Mouse (Mus musculus): ENCODE measurements at regions not wholly inside any gene's neighbourhood (a gene's known extent, or its start where the extent isn't known, plus 50 kb on each side); places are given as distances from the start of the nearest gene placed in this dataset.
"Not testable (repeated sequence)": the region's sequence is repeated elsewhere in the genome, so short reads cannot be mapped to it uniquely, and the experiment has no call there.

DNA sequence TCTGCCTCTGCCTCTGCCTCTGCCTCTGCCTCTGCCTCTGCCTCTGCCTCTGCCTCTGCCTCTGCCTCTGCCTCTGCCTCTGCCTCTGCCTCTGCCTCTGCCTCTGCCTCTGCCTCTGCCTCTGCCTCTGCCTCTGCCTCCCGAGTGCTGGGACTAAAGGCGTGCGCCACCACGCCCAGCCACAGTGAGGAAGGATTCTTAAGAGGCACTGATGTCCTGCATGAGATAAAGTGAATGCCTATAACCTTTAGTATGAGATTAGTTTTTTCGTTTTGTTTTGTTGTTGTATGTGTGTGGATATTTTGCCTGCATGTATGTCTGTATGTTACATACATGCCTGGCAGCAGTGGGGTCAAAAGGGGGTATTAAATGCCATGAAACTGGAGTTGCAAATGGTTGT is 63.2 kb downstream of the Hlx start:
- not testable (repeated sequence) for H3K4me2 ChIP-seq (ENCODE audit: low read depth); H3K27me3 ChIP-seq (ENCODE audit: control insufficient read depth, insufficient read depth, low read length); H3K4me1 ChIP-seq (ENCODE audit: control insufficient read depth, insufficient read depth, low read length); H3K9ac ChIP-seq (ENCODE audit: low read length); H3K36me3 ChIP-seq (ENCODE audit: control insufficient read depth, insufficient read depth, low read length); H3K4me3 ChIP-seq (ENCODE audit: low read depth, low read length); ATAC-seq (ENCODE audit: insufficient read depth, low FRiP score, low TSS enrichment); H3K27ac ChIP-seq (ENCODE audit: low read depth, low read length); H3K9me3 ChIP-seq (ENCODE audit: control insufficient read depth, low read length); DNase-seq (ENCODE audit: low spot score)
- WGBS, result 85% methylated on average over 5 of the region's 5 CpGs

DNA sequence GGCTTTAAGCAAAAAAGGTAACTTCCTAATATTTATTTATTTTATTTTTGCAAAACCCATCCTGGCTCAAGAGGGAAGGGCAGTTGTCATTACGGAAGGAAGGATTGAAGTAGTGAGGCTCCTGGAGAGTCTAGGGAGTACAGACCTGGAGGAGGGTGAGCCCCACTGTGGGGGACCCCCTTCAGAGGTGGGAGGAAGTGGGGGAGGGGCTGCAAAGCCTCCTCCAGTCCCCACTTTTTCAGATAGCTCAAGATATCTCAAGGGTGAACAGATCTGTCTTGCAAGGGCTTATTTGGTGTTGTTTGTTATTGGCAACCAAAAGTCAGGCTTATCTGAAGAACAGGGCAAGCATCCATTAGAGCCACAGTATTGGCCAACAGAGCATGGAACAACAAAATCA is 64.0 kb downstream of the Hlx start:
- ATAC-seq (ENCODE audit: insufficient read depth, low FRiP score, low TSS enrichment), result no peak
- no peak overlapping the region for H3K27ac ChIP-seq (ENCODE audit: low read depth, low read length)
- H3K4me2 ChIP-seq (ENCODE audit: low read depth), result no peak overlapping the region
- H3K27me3 ChIP-seq (ENCODE audit: control insufficient read depth, insufficient read depth, low read length), result no peaks in the 10 kb centered on the region
- no peak overlapping the region for H3K9ac ChIP-seq (ENCODE audit: low read length)
- no peaks in the 10 kb centered on the region for H3K36me3 ChIP-seq (ENCODE audit: control insufficient read depth, insufficient read depth, low read length)
- 73% methylated on average over 1 of the region's 1 CpGs for WGBS
- H3K4me1 ChIP-seq (ENCODE audit: control insufficient read depth, insufficient read depth, low read length), result no peaks in the 10 kb centered on the region; the same call in 1 of the 2 replicates
- no peak overlapping the region for H3K4me3 ChIP-seq (ENCODE audit: low read depth, low read length)
- H3K9me3 ChIP-seq (ENCODE audit: control insufficient read depth, low read length), result no peaks in the 10 kb centered on the region
- no peak for DNase-seq (ENCODE audit: low spot score)

DNA sequence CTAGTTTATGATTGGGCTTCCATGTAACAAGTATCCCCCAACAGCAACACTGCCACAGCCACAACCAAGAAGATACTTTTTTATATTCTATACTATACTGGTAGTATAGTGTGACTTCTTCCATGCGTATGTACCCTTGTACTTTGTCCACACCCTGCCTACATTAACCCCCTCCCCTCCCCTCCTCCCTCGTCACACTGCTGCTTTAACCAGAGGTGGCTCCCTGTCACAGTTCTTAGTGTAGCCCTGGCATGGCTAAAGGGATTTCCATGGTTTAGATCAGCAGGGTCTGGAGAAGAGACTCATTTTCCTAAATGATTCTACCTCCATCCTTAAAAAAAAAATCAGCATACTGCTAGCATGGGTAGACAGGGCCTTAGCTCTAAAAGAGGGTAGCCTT is 64.4 kb downstream of the Hlx start:
- H3K9me3 ChIP-seq (ENCODE audit: control insufficient read depth, low read length), result no peaks in the 10 kb centered on the region
- no peaks in the 10 kb centered on the region; the same call in 1 of the 2 replicates for H3K4me1 ChIP-seq (ENCODE audit: control insufficient read depth, insufficient read depth, low read length)
- no peak overlapping the region for H3K9ac ChIP-seq (ENCODE audit: low read length)
- H3K4me2 ChIP-seq (ENCODE audit: low read depth), result no peak overlapping the region
- no peaks in the 10 kb centered on the region for H3K27me3 ChIP-seq (ENCODE audit: control insufficient read depth, insufficient read depth, low read length)
- H3K36me3 ChIP-seq (ENCODE audit: control insufficient read depth, insufficient read depth, low read length), result no peaks in the 10 kb centered on the region
- H3K4me3 ChIP-seq (ENCODE audit: low read depth, low read length), result no peak overlapping the region
- 65% methylated on average over 2 of the region's 2 CpGs for WGBS
- no peak overlapping the region for H3K27ac ChIP-seq (ENCODE audit: low read depth, low read length)
- DNase-seq (ENCODE audit: low spot score) (no peak), ATAC-seq (ENCODE audit: insufficient read depth, low FRiP score, low TSS enrichment) (no peak)

DNA sequence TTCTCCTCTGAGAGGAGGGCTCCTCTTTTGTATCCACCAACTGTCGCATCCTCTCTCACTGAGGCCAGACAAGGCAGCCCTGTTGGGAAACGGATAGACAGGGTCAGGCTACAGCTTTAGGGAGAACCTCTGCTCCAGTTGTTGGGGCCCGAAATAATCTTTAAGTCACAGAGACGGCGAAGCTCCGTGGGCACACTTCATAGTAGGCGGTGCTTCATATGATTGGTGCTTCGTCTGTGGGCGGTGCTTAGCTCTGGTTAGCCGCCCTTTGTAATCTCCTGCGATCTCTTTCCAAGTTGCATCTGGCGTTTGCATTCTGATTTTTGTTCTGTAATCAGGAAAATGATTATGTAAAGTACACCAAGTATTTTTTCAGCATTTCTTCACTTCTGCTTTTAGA is 67.2 kb downstream of the Hlx start:
- WGBS, result 87% methylated on average over 12 of the region's 12 CpGs
- H3K4me3 ChIP-seq (ENCODE audit: low read depth, low read length), result no peak overlapping the region
- no peaks in the 10 kb centered on the region for H3K27me3 ChIP-seq (ENCODE audit: control insufficient read depth, insufficient read depth, low read length)
- H3K27ac ChIP-seq (ENCODE audit: low read depth, low read length), result no peak overlapping the region
- ATAC-seq (ENCODE audit: insufficient read depth, low FRiP score, low TSS enrichment), result no peak
- no peaks in the 10 kb centered on the region for H3K9me3 ChIP-seq (ENCODE audit: control insufficient read depth, low read length)
- H3K4me2 ChIP-seq (ENCODE audit: low read depth), result no peak overlapping the region
- H3K4me1 ChIP-seq (ENCODE audit: control insufficient read depth, insufficient read depth, low read length), result no peaks in the 10 kb centered on the region; the same call in 1 of the 2 replicates
- no peaks in the 10 kb centered on the region for H3K36me3 ChIP-seq (ENCODE audit: control insufficient read depth, insufficient read depth, low read length)
- DNase-seq (ENCODE audit: low spot score), result no peak
- no peak overlapping the region for H3K9ac ChIP-seq (ENCODE audit: low read length)

DNA sequence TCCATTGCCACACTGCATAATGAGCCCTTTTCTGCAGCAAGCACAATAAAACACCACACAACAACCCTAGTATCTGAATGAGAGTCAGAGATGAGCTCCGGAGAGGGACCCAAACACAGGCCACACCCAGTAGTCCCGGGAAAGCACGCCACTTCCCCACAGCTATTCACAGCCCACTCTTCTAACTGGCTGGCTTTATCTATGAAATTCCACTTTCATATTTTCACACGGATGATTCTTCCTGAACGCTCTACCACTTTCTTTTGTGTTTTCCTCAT is 68.4 kb downstream of the Hlx start:
- Histone ChIP-seq H3K4me3 (ENCODE audit: low read depth, low read length) (no peak overlapping the region), H3K9ac (ENCODE audit: low read length) (no peak overlapping the region), H3K9me3 (ENCODE audit: control insufficient read depth, low read length) (no peaks in the 10 kb centered on the region), H3K27ac (ENCODE audit: low read depth, low read length) (no peak overlapping the region), H3K4me2 (ENCODE audit: low read depth) (no peak overlapping the region), H3K27me3 (ENCODE audit: control insufficient read depth, insufficient read depth, low read length) (no peaks in the 10 kb centered on the region), H3K36me3 (ENCODE audit: control insufficient read depth, insufficient read depth, low read length) (no peaks in the 10 kb centered on the region), H3K4me1 (ENCODE audit: control insufficient read depth, insufficient read depth, low read length) (no peaks in the 10 kb centered on the region; the same call in 1 of the 2 replicates)
- ATAC-seq (ENCODE audit: insufficient read depth, low FRiP score, low TSS enrichment), result no peak
- 41% methylated on average over 5 of the region's 5 CpGs for WGBS
- no peak for DNase-seq (ENCODE audit: low spot score)

DNA sequence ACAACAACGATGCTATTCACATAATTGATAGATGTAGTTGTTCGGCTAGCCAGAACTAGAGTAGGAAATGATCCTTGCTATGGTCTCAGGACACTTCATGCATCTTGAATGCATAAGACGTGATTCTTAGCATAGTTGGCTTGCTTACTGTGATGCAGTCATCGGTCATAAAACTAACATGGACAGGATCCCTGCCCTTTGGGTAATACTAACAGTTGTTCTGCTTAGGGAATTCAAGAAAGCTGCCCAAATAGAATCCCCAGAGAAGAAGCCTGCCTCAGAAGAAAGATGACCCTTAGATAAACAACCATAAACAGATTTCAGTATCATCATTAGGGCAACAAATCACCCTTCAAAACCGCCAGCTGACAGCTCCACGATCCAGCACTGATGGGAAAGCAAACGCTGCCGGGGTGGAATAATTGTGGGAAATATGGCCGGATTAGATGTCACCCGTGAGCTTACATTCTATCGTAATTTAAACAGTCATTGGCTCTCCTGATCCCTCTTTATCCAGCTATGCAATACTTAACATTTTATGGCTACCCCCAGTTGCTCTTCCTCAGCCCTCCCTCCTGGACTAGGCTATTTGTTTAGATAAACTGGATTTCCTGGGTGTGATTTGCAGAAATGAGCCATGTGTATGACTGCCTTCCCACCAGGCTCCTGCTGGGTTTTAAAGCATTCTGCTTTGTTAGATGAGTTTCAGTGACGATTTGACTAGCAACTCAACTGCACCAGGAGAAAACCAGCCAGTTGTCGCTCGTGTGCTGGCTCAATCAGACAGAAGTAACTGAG is 68.9 kb downstream of the Hlx start:
- DNase-seq (ENCODE audit: low spot score) (no peak), ATAC-seq (ENCODE audit: insufficient read depth, low FRiP score, low TSS enrichment) (no peak)
- Histone ChIP-seq H3K36me3 (ENCODE audit: control insufficient read depth, insufficient read depth, low read length) (no peaks in the 10 kb centered on the region), H3K9ac (ENCODE audit: low read length) (no peak overlapping the region), H3K4me2 (ENCODE audit: low read depth) (no peak overlapping the region), H3K27me3 (ENCODE audit: control insufficient read depth, insufficient read depth, low read length) (no peaks in the 10 kb centered on the region), H3K9me3 (ENCODE audit: control insufficient read depth, low read length) (no peaks in the 10 kb centered on the region), H3K4me1 (ENCODE audit: control insufficient read depth, insufficient read depth, low read length) (no peaks in the 10 kb centered on the region; the same call in 1 of the 2 replicates), H3K4me3 (ENCODE audit: low read depth, low read length) (no peak overlapping the region), H3K27ac (ENCODE audit: low read depth, low read length) (no peak overlapping the region)
- WGBS, result 26% methylated on average over 14 of the region's 14 CpGs

DNA sequence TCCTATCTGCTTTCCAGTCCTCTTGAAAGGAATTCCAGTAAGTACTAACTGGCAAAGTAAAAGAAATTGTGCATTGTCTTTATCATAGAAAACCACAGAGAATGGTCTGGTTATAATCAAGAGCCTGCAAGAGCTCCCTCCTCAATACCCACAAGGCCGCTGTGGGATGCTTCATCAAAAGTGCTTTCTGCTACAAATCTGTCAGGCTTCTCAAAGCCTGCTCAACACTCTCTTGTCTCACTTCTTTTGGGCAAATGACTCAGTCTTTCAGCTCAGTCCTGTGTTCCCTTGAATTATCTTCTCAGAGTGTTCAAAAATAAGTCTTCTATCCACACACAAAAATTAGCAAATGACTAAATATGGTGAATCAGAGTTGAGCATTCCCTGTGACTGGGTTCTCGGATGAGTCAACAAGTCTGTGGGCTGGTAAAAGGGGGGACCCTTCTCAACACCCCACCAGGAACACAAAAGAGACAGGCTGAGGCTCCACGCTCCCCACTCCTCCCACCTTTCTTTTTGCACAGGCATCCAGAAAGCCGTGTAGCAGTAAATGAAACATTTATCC is 81.8 kb downstream of the Hlx start:
- Histone ChIP-seq H3K4me3 (ENCODE audit: low read depth, low read length) (no peak overlapping the region), H3K27me3 (ENCODE audit: control insufficient read depth, insufficient read depth, low read length) (no peaks in the 10 kb centered on the region), H3K4me1 (ENCODE audit: control insufficient read depth, insufficient read depth, low read length) (no peaks in the 10 kb centered on the region), H3K9me3 (ENCODE audit: control insufficient read depth, low read length) (no peaks in the 10 kb centered on the region), H3K9ac (ENCODE audit: low read length) (no peak overlapping the region), H3K27ac (ENCODE audit: low read depth, low read length) (no peak overlapping the region), H3K4me2 (ENCODE audit: low read depth) (no peak overlapping the region), H3K36me3 (ENCODE audit: control insufficient read depth, insufficient read depth, low read length) (no peaks in the 10 kb centered on the region)
- DNase-seq (ENCODE audit: low spot score) (no peak), ATAC-seq (ENCODE audit: insufficient read depth, low FRiP score, low TSS enrichment) (no peak)
- WGBS, result 88% methylated on average over 4 of the region's 4 CpGs

DNA sequence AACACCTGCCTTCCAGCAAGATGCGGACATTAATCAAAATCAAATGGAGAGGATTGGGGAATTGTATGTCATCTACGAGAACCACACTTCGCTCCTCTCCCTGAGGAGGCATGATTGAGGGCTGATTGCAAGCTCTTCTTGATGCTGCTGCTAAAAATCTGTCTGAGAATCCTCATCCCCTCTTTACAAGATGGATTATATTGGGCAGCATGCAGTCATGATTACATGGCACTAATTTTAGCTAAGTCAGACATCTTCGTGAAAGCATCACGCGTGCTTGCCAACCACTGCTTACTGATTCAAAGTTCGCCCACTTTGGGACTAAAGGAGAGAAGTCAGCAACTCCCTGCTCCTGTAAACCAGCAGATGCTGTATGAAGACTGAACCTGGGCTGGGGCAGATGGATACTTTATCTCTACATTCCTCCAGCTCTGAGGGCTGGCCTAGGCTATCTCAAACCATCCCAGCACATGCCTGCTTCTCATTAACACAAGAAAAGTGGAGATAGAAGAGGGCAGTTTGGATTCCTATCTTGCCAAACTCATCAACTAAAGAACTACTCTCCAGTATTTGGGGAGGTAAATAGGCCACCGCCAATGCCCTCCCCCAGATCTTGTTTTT is 84.4 kb downstream of the Hlx start:
- Histone ChIP-seq H3K4me3 (ENCODE audit: low read depth, low read length) (no peak overlapping the region), H3K27ac (ENCODE audit: low read depth, low read length) (no peak overlapping the region), H3K27me3 (ENCODE audit: control insufficient read depth, insufficient read depth, low read length) (no peaks in the 10 kb centered on the region), H3K9ac (ENCODE audit: low read length) (no peak overlapping the region), H3K4me2 (ENCODE audit: low read depth) (no peak overlapping the region), H3K36me3 (ENCODE audit: control insufficient read depth, insufficient read depth, low read length) (no peaks in the 10 kb centered on the region), H3K4me1 (ENCODE audit: control insufficient read depth, insufficient read depth, low read length) (no peaks in the 10 kb centered on the region), H3K9me3 (ENCODE audit: control insufficient read depth, low read length) (no peaks in the 10 kb centered on the region)
- DNase-seq (ENCODE audit: low spot score), result no peak
- ATAC-seq (ENCODE audit: insufficient read depth, low FRiP score, low TSS enrichment), result no peak
- WGBS, result 95% methylated on average over 8 of the region's 8 CpGs
